Mouse (Mus musculus) thymus, adult 2 months (tissue): ENCODE results near the gene Barhl1. TPM values are rescaled to one million over a fixed set of nuclear protein-coding genes. Genes with fewer than 3 reads are reported as not detected.

Source experiments
- DNase-seq: peaks from one replicate; pipeline ENCODE4 v3.0.0; 2021
- H3K27ac ChIP-seq: fragments of 200-500 bp; 2 replicates; pipeline ENCODE4 v1.5.1; 2012; ENCODE audit warnings: low read length, control low read depth; ENCODE audit not compliant: control insufficient read depth, insufficient read depth
- H3K27me3 ChIP-seq: fragments of 200-500 bp; 2 replicates; pipeline ENCODE4 v1.6.1; 2012; ENCODE audit warnings: mild to moderate bottlenecking, low read length, moderate library complexity, mixed read lengths; ENCODE audit not compliant: control insufficient read depth, insufficient read depth
- H3K36me3 ChIP-seq: fragments of 200-500 bp; 2 replicates; pipeline ENCODE4 v1.6.1; 2012; ENCODE audit warnings: mild to moderate bottlenecking, low read length, moderate library complexity; ENCODE audit not compliant: control insufficient read depth, insufficient read depth
- H3K4me1 ChIP-seq: fragments of 200-500 bp; replicated peaks from 2 replicates; pipeline ENCODE4 v1.6.1; 2012; ENCODE audit warnings: low read length; ENCODE audit not compliant: control insufficient read depth, insufficient read depth
- H3K4me3 ChIP-seq: fragments of 200-500 bp; 2 replicates; pipeline ENCODE4 v1.5.1; 2012; ENCODE audit warnings: mild to moderate bottlenecking, low read length, control low read depth, moderate library complexity; ENCODE audit not compliant: control insufficient read depth, insufficient read depth
- CTCF ChIP-seq: fragments of 200-500 bp; IDR thresholded peaks from 2 replicates; pipeline ENCODE4 v1.5.1; 2012; ENCODE audit warnings: mild to moderate bottlenecking, control low read depth, low read length, moderate library complexity, borderline replicate concordance; ENCODE audit not compliant: control insufficient read depth, poor library complexity, insufficient read depth; ENCODE audit errors: extremely low read depth
- POLR2A ChIP-seq: fragments of 200-500 bp; IDR thresholded peaks from 2 replicates; pipeline ENCODE4 v1.6.1; 2012; ENCODE audit warnings: mild to moderate bottlenecking, low read length, control low read depth, moderate library complexity; ENCODE audit not compliant: control insufficient read depth, poor library complexity, insufficient read depth; ENCODE audit errors: extremely low read depth
- WGBS: fragments of 180-500 bp; shearing (Covaris S2); methylation state at CpG from one replicate; pipeline ENCODE4 v1.1.7; 2018; 5-methylcytosine and 5-hydroxymethylcytosine counted together
- polyA plus RNA-seq: library from polyadenylated mRNA; depleted of rRNA; stranded (reverse); fragments of >200 nt; gene quantifications from 2 replicates; pipeline ENCODE4 v1.2.3, GENCODE M21; 2012

The Barhl1 gene
- polyA plus RNA-seq, 1 experiment, result 0.13 TPM

DNA sequence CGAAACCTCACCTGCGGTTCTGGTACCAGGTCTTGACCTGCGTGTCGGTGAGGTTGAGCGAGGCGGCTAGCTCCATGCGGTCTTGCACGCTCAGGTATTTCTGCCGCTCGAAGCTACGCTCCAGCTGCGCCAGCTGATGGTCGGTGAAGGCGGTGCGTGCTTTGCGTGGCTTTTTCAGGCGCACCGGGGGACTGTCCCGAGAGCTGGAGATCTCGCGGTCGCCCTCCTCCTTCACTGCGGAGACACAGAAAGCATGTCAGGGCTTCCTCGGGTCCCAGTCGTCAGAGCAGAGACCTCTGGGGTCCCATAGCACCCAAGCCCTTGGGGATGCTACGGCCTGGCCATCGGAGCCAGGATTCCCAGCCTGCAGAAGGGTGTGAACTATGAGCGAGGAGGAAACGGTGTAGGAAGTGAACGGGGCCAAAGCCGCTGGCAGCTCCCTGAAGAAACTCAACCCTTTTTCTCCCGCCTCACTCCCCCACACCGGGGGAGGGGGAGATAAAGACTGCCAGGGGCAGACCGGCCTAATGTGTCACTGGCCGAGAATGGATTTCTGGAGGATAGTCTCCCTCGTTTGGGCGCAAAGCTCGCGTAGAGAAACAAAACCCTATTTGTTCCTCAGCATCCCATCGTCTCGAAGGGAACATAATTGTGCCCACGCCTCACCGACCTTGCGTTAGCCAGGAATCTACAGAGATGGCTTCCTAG is 5.0 kb downstream of the Barhl1 start:
- 8% methylated on average over 44 of the region's 44 CpGs for WGBS
- peaks cover 30% of the 10 kb centered on the region for H3K27me3 ChIP-seq

GRCm38 (mm10) chr2:28910877-28911276 is 5.6 kb downstream of the Barhl1 start:
- H3K4me3 ChIP-seq, result no peak overlapping the region
- DNase-seq, result no peak
- TF ChIP-seq CTCF (no peak), POLR2A (no peak)
- H3K27me3 ChIP-seq, result peaks cover 28% of the 10 kb centered on the region
- H3K36me3 ChIP-seq, result no peaks in the 10 kb centered on the region
- no peak overlapping the region for H3K27ac ChIP-seq
- 35% methylated on average over 3 of the region's 3 CpGs for WGBS
- 0 out of 2 replicates have a peak, but pooled peaks cover under 1% of the 10 kb centered on the region for H3K4me1 ChIP-seq

More for the DNA sequence above, 5.0 kb downstream of the Barhl1 start:
- no peak overlapping the region for H3K4me3 ChIP-seq
- no peak overlapping the region for H3K27ac ChIP-seq
- TF ChIP-seq CTCF, result no peak
- TF ChIP-seq POLR2A, result no peak
- H3K36me3 ChIP-seq, result no peaks in the 10 kb centered on the region
- peaks cover 4% of the 10 kb centered on the region; the same call in 1 of the 2 replicates for H3K4me1 ChIP-seq
- no peak for DNase-seq

GRCm38 (mm10) chr2:28909818-28910710 is 6.4 kb downstream of the Barhl1 start:
- Histone ChIP-seq H3K4me3 (no peak overlapping the region), H3K36me3 (no peaks in the 10 kb centered on the region; the same call in 1 of the 2 replicates), H3K27me3 (peaks cover 23% of the 10 kb centered on the region), H3K4me1 (no peaks in the 10 kb centered on the region), H3K27ac (no peak overlapping the region)
- no peak for DNase-seq
- TF ChIP-seq CTCF, result no peak
- TF ChIP-seq POLR2A, result no peak
- WGBS, result 20% methylated on average over 25 of the region's 25 CpGs

GRCm38 (mm10) chr2:28909186-28909817 is 7.2 kb downstream of the Barhl1 start:
- Histone ChIP-seq H3K4me1 (no peaks in the 10 kb centered on the region), H3K36me3 (no peaks in the 10 kb centered on the region; the same call in 1 of the 2 replicates), H3K4me3 (no peak overlapping the region), H3K27me3 (peaks cover 23% of the 10 kb centered on the region), H3K27ac (no peak overlapping the region)
- TF ChIP-seq CTCF (no peak), POLR2A (no peak)
- DNase-seq, result no peak
- WGBS, result 8% methylated on average over 38 of the region's 41 CpGs

DNA sequence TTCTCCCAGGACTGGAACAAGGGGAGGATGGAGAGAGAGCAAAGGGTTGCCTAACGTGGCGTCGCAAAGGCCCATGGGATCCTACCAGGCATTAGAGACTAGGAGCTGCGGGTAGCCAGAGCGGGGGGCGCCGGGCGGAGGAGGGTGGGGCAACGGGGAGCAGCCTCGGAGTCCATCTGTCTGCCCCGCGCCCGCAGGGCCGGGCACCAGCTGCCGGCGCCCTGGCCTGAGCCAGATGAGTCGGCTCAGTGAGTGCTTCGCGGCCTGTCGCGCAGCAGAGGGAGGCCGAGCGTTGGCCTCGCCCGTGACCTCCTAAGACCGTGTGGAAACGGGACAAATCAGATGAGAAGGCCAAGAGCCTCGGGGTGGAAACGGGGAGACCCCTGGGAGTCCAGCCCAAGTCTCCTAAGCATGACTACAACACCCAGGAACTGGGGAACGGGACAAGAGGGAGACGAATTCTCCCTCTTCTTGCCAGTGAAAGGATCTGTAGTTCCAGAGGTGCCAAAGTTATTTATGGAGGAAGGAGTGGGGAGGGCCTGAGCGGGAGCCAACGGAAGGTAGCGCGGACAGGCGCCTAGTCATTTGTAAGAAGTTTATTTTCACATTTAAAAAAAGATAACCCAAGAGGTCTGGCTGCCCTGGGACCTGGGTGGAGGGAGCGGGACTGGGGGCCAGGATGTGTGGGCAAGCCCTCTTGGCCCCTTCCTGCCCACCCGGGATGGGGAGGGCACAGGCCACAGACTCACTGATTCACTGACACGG is 7.9 kb downstream of the Barhl1 start:
- Histone ChIP-seq H3K27ac (no peak overlapping the region), H3K36me3 (no peaks in the 10 kb centered on the region; the same call in 1 of the 2 replicates), H3K27me3 (peaks cover 23% of the 10 kb centered on the region), H3K4me1 (no peaks in the 10 kb centered on the region), H3K4me3 (no peak overlapping the region)
- 6% methylated on average over 39 of the region's 39 CpGs for WGBS
- no peak for DNase-seq
- no peak for TF ChIP-seq POLR2A
